Mouse (Mus musculus) CH12.LX (cell line): ENCODE results near the gene Zdhhc18. TPM values are rescaled to one million over a fixed set of nuclear protein-coding genes. Genes with fewer than 3 reads are reported as not detected.

Experiments used
- DNase-seq: peaks from one replicate; pipeline ENCODE4 v3.0.0-alpha.2; 2013; ENCODE audit errors: extremely low read depth
- H3K27ac ChIP-seq: 2 replicates; pipeline ENCODE4 v1.5.1; 2012; ENCODE audit warnings: low read depth, mild to moderate bottlenecking, control low read depth, moderate library complexity; ENCODE audit not compliant: insufficient read depth
- H3K27me3 ChIP-seq: replicated peaks from 2 replicates; pipeline ENCODE3; 2012; ENCODE audit warnings: inconsistent platforms
- H3K36me3 ChIP-seq, 2 experiments: replicated peaks in 1 of 2; 2 replicates each; pipeline versions ENCODE3 to v1.6.1; 2012; ENCODE audit warnings: inconsistent platforms in 1 of 2, low read length in 1 of 2, mild to moderate bottlenecking in 1 of 2, mixed read lengths in 1 of 2, moderate library complexity in 1 of 2; ENCODE audit not compliant: control insufficient read depth in 1 of 2, insufficient read depth in 1 of 2
- H3K4me1 ChIP-seq, 2 experiments: 2 replicates each; pipeline ENCODE4 v1.6.1; 2012; ENCODE audit warnings: inconsistent platforms in 1 of 2, moderate library complexity in 1 of 2; ENCODE audit not compliant: insufficient read depth in 2 of 2, control insufficient read depth in 1 of 2
- H3K4me2 ChIP-seq: 2 replicates; pipeline ENCODE4 v1.6.1; 2012; ENCODE audit warnings: low read depth, mild to moderate bottlenecking, control low read depth; ENCODE audit not compliant: poor library complexity, insufficient read depth, severe bottlenecking
- H3K4me3 ChIP-seq, 3 experiments: fragments of 150-350 bp in 1 of 3; sonication (generic) in 1 of 3; replicated peaks in 1 of 3; 2 replicates each; pipeline versions ENCODE3 to v1.5.1; 2011 to 2012; ENCODE audit warnings: low read depth in 2 of 3, low read length in 2 of 3, mild to moderate bottlenecking in 2 of 3, moderate library complexity in 2 of 3, control low read depth in 1 of 3, improper control_type of control experiment in 1 of 3, inconsistent platforms in 1 of 3, mixed read lengths in 1 of 3; ENCODE audit not compliant: poor library complexity in 1 of 3
- H3K79me2 ChIP-seq: replicated peaks from 2 replicates; pipeline ENCODE4 v1.6.1; 2012; ENCODE audit warnings: mild to moderate bottlenecking, moderate library complexity; ENCODE audit not compliant: control insufficient read depth, poor library complexity, insufficient read depth, severe bottlenecking; ENCODE audit errors: extremely low read depth
- H3K9ac ChIP-seq: 2 replicates; pipeline ENCODE4 v1.6.1; 2012; ENCODE audit warnings: low read depth, mild to moderate bottlenecking, control low read depth, moderate library complexity; ENCODE audit not compliant: insufficient read depth
- H3K9me3 ChIP-seq: replicated peaks from 2 replicates; pipeline ENCODE3; 2012; ENCODE audit warnings: low read length, inconsistent platforms, mixed read lengths
- CHD2 ChIP-seq: IDR thresholded peaks from 2 replicates; pipeline ENCODE4 v1.6.1; 2011; ENCODE audit warnings: low read length, improper control_type of control experiment
- CTCF ChIP-seq, 2 experiments: IDR thresholded peaks in 1 of 2; conservative IDR thresholded peaks in 1 of 2; 2 replicates each; pipeline ENCODE4 v1.5.1; 2011 to 2012; ENCODE audit warnings: low read depth in 2 of 2, low read length in 2 of 2, improper control_type of control experiment in 1 of 2, inconsistent platforms in 1 of 2, mild to moderate bottlenecking in 1 of 2, moderate library complexity in 1 of 2
- E2F4 ChIP-seq: IDR thresholded peaks from 2 replicates; pipeline ENCODE4 v1.6.1; 2011; ENCODE audit warnings: low read depth, low read length, improper control_type of control experiment; ENCODE audit not compliant: insufficient replicate concordance
- ELF1 ChIP-seq: IDR thresholded peaks from 2 replicates; pipeline ENCODE4 v1.6.1; 2014; ENCODE audit warnings: low read depth, mild to moderate bottlenecking, inconsistent platforms, low read length, improper control_type of control experiment
- IRF4 ChIP-seq: IDR thresholded peaks from 2 replicates; pipeline ENCODE4 v1.6.1; 2014; ENCODE audit warnings: low read depth, mild to moderate bottlenecking, inconsistent platforms, low read length, improper control_type of control experiment
- MAZ ChIP-seq: IDR thresholded peaks from 2 replicates; pipeline ENCODE4 v1.6.1; 2012; ENCODE audit warnings: low read depth, mild to moderate bottlenecking, inconsistent platforms, low read length, improper control_type of control experiment, moderate library complexity
- MXI1 ChIP-seq: IDR thresholded peaks from 2 replicates; pipeline ENCODE4 v1.6.1; 2011; ENCODE audit warnings: mild to moderate bottlenecking, low read depth, low read length, improper control_type of control experiment
- NELFE ChIP-seq: IDR thresholded peaks from 2 replicates; pipeline ENCODE4 v1.6.1; 2011; ENCODE audit warnings: low read depth, low read length, improper control_type of control experiment
- POLR2A ChIP-seq: IDR thresholded peaks from 2 replicates; pipeline ENCODE4 v1.6.1; 2011; ENCODE audit warnings: low read depth, mild to moderate bottlenecking, improper control_type of control experiment, low read length
- POLR2AphosphoS2 ChIP-seq: IDR thresholded peaks from 2 replicates; pipeline ENCODE4 v1.6.1; 2011; ENCODE audit warnings: low read depth, low read length, improper control_type of control experiment
- RCOR1 ChIP-seq: conservative IDR thresholded peaks from 2 replicates; pipeline ENCODE4 v1.6.1; 2012; ENCODE audit warnings: low read depth, mild to moderate bottlenecking, inconsistent platforms, low read length, improper control_type of control experiment
- SMC3 ChIP-seq: IDR thresholded peaks from 2 replicates; pipeline ENCODE4 v1.6.1; 2011; ENCODE audit warnings: low read depth, low read length, improper control_type of control experiment
- TBP ChIP-seq: conservative IDR thresholded peaks from 2 replicates; pipeline ENCODE4 v1.6.1; 2011; ENCODE audit warnings: low read depth, low read length, improper control_type of control experiment
- UBTF ChIP-seq: IDR thresholded peaks from 2 replicates; pipeline ENCODE4 v1.6.1; 2012; ENCODE audit warnings: low read depth, mild to moderate bottlenecking, inconsistent platforms, low read length, improper control_type of control experiment, moderate library complexity
- USF2 ChIP-seq: conservative IDR thresholded peaks from 2 replicates; pipeline ENCODE4 v1.6.1; 2011; ENCODE audit warnings: low read depth, low read length, improper control_type of control experiment
- ZC3H11A ChIP-seq: IDR thresholded peaks from 2 replicates; pipeline ENCODE4 v1.6.1; 2012; ENCODE audit warnings: low read depth, mild to moderate bottlenecking, inconsistent platforms, low read length, improper control_type of control experiment
- dilution Hi-C: fragments of 300-500 bp; cut with MboI; formaldehyde crosslinking; loops from 2 replicates; pipeline ENCODE4 v1.14.3; 2020; ENCODE audit warnings: low sequenced_read_pairs; ENCODE audit not compliant: extremely low pct_unique_long_range_greater_than_20kb, extremely low pct_ligation_motif_present
- in situ Hi-C: fragments of 300-500 bp; cut with MboI; formaldehyde crosslinking; loops from 3 replicates; pipeline ENCODE4 v1.14.3; 2019; ENCODE audit warnings: low sequenced_read_pairs, low pct_ligation_motif_present, low pct_unique_long_range_greater_than_20kb, mixed read lengths
- polyA plus RNA-seq: library from polyadenylated mRNA; unstranded; fragments of >175 nt; gene quantifications from 2 replicates; pipeline ENCODE4 v1.2.1, GENCODE M21; 2012; ENCODE audit warnings: low read depth; ENCODE audit not compliant: insufficient read length
- total RNA-seq, 2 experiments: library from RNA; depleted of rRNA; stranded (reverse); fragments of 300-350 nt in 1 of 2; fragments of >200 nt in 1 of 2; gene quantifications; 2 replicates each; pipeline ENCODE4 v1.2.3; 2012 to 2014

Gene Zdhhc18
- total and polyA plus RNA-seq, 3 experiments = 15.9 to 31.0 (median 24.3) TPM

DNA sequence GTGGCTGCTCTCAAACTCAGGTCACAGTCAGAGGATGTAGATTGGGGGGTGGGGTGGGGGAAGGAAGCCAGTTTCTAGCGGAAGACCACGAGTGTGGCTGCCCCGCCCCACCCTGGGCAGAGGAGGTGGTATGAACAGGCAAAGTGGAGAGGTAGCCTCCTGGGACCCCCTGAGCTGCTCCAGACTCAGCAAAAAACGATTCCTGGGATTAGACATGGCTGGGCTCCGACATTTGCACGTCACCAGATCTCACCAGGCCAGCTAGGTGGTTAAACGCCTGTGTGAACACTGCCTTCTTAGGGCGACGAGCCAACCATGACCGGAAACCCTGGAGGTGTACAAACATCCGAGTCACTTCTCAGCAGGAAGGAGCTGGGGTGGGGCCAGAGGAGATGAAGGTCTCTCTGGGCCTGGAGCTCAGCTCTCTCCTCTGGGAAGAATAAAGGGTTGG, 24.3 kb downstream of the Zdhhc18 start:
- H3K9ac ChIP-seq = no peak overlapping the region
- in situ Hi-C loops = no loop called here
- H3K9me3 ChIP-seq = no peaks in the 10 kb centered on the region
- H3K27me3 ChIP-seq = no peaks in the 10 kb centered on the region
- TF ChIP-seq POLR2AphosphoS2 (no peak), RCOR1 (no peak), MXI1 (no peak), SMC3 (no peak), MAZ (no peak), CHD2 (no peak), CTCF (conservative IDR thresholded peaks at IDR 0.05 in 1 of 2, IDR thresholded peaks at IDR 0.05 in 1 of 2; ENCODE audit: low read depth in 2 of 2, low read length in 2 of 2) (no peak), ELF1 (no peak), POLR2A (no peak), E2F4 (no peak), USF2 (no peak), UBTF (no peak), NELFE (no peak), IRF4 (no peak), ZC3H11A (no peak), TBP (no peak)
- TF ChIP-seq, all 38 proteins: peak for 0
- DNase-seq = no peak
- Histone ChIP-seq H3K79me2 (peaks cover 23% of the 10 kb centered on the region), H3K27ac (peak overlapping the region; percentile 59), H3K4me3 (peak overlapping the region in 1 of 3 experiments; percentile 13), H3K36me3 (peaks cover 18 to 59% of the 10 kb centered on the region in 2 experiments), H3K4me2 (no peak overlapping the region), H3K4me1 (peaks cover 31 to 86% of the 10 kb centered on the region in 2 experiments)
- dilution Hi-C loops = no loop called here

GRCm38 (mm10) chr4:133624830-133625229, 25.1 kb downstream of the Zdhhc18 start:
- Histone ChIP-seq H3K4me2 (no peak overlapping the region), H3K9me3 (no peaks in the 10 kb centered on the region), H3K4me1 (peaks cover 36 to 87% of the 10 kb centered on the region in 2 experiments), H3K79me2 (peaks cover 16% of the 10 kb centered on the region), H3K27ac (no peak overlapping the region), H3K9ac (no peak overlapping the region), H3K36me3 (peaks cover 16 to 56% of the 10 kb centered on the region in 2 experiments), H3K27me3 (no peaks in the 10 kb centered on the region), H3K4me3 (no peak overlapping the region)
- DNase-seq = no peak
- dilution Hi-C loops (no loop called here), in situ Hi-C loops (no loop called here)
- no peak for TF ChIP-seq MAZ
